Mouse (Mus musculus): ENCODE data around the gene 1700092M07Rik.

- TF ChIP-seq CTCF (IDR thresholded peaks at IDR 0.05; ENCODE audit: low read depth) (no peak), EP300 (IDR thresholded peaks at IDR 0.05; ENCODE audit: low read depth) (no peak)
Observed at GRCm38 (mm10) chr19:8722559-8722906, 18.0 kb upstream of the 1700092M07Rik start.

Data from liver, embryonic 14.5 days (tissue).